Comparison of ENCODE assay signal across 12 mouse cellular contexts in the genomic region with DNA sequence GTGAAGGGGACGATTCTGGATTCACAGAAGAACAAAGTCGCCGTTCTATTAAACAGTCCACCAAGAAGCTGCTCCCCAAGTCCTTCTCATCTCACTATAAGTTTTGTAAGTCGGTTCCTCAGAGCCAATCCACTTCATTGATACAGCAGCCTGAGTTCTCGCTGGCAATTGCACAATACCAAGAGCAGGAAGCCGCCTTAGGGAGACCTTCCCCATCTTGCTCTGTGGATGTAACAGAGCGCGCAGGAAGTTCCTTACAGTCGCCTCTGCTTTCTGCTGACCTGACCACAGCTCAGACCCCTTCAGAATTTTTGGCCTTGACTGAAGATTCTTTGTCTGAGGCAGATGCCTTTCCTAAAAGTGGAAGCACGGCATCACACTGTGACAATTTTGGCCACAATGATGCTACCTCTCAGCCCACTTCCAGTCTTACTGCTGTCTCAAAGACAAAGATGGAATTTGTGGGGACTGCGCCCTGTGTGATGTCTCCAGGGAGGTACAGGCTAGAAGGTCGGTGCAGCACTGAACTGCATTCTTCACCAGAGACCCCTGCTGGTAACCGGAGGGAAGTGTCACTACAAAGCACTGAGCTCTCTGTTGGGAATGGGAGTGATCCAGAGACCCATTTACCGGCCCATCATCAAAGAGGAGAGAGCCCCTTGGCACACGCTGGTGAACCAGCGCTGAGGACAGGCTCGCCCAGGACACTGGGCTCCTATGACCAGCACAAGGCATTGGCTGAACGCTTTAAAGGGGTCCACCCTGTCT.
DNase-seq lines count a peak whose midpoint lies in the region; TF ChIP-seq lines count a peak whose summit lies in the region.
"Had no signal": no experiment of that assay in that cellular context is flagged by ENCODE, and none has a peak within 500 bp of the region (broad histone marks: within the 10 kb centered on the region; RNA-seq: fewer than 3 reads in every experiment).

No protein-coding gene starts in this region.

- H3K27me3 ChIP-seq in ES-Bruce4 (ENCODE audit: control insufficient read depth, insufficient read depth, low read length, poor library complexity, severe bottlenecking) = no peaks in the 10 kb centered on the region
- H3K27me3 ChIP-seq: neural tube, embryonic 15.5 days had no signal

- H3K9me3 ChIP-seq in ES-Bruce4 (replicated peaks; ENCODE audit: control insufficient read depth, insufficient read depth, low read length, poor library complexity, severe bottlenecking) = no peaks in the 10 kb centered on the region
- H3K9me3 ChIP-seq in ES-E14 (ENCODE audit: control insufficient read depth, insufficient read depth, low read depth, low read length) = no peaks in the 10 kb centered on the region
- H3K9me3 ChIP-seq: G1E; neural tube, embryonic 15.5 days had no signal

- no peak for DNase-seq in layer of hippocampus, adult 2 months (ENCODE audit: low spot score in 2 of 2)
- no peak for DNase-seq in layer of hippocampus, adult 11-12 months (ENCODE audit: low spot score)
- peak; percentile 51 for DNase-seq in ES-E14 (ENCODE audit: low read depth, low spot score)
- peak; percentile 6 for DNase-seq in induced T-regulatory cell, adult 2 months (ENCODE audit: low read depth)
- no peak for DNase-seq in adrenal gland, adult 8-10 months
- DNase-seq in ovary, postnatal 36 days (ENCODE audit: low spot score) = no peak
- DNase-seq: cerebellum, postnatal 25 days; gastrocnemius, postnatal 14 days; right cerebral cortex, postnatal 14 days had no signal

- in situ Hi-C loops in ES-E14 (cut with MboI; ENCODE audit: low sequenced_read_pairs in 2 of 2, unreplicated experiment in 2 of 2) = loop anchor here in 1 of 2 experiments (25.0 kb wide), 1 partner anchor 749 kb away; no protein-coding TSS in a partner anchor

- no peak overlapping the region for H3K27ac ChIP-seq in layer of hippocampus, adult 2 months
- H3K27ac ChIP-seq in ES-Bruce4 (ENCODE audit: insufficient read depth, low read length) (no peak overlapping the region), ES-E14 (ENCODE audit: insufficient read depth, low read depth, low read length, poor library complexity, severe bottlenecking) (no peak overlapping the region)
- H3K27ac ChIP-seq: neural tube, embryonic 15.5 days had no signal

- no peaks in the 10 kb centered on the region for H3K36me3 ChIP-seq in ES-Bruce4 (ENCODE audit: control insufficient read depth, insufficient read depth, low read length, poor library complexity, severe bottlenecking)
- no peaks in the 10 kb centered on the region for H3K36me3 ChIP-seq in ES-E14 (ENCODE audit: control insufficient read depth, insufficient read depth, low read length, poor library complexity, severe bottlenecking)
- H3K36me3 ChIP-seq: G1E had no signal

- H3K9ac ChIP-seq in ES-Bruce4 (ENCODE audit: low read depth, poor library complexity, severe bottlenecking) (no peak overlapping the region), ES-E14 (ENCODE audit: insufficient read depth, low read depth, low read length, poor library complexity, severe bottlenecking) (no peak overlapping the region)
- H3K9ac ChIP-seq: neural tube, embryonic 15.5 days had no signal

- H3K4me1 ChIP-seq in ES-Bruce4 (ENCODE audit: control insufficient read depth, insufficient read depth, low read length) (no peaks in the 10 kb centered on the region), ES-E14 (ENCODE audit: control insufficient read depth in 2 of 2, insufficient read depth in 2 of 2, low read length in 2 of 2, poor library complexity in 1 of 2) (no peaks in the 10 kb centered on the region)
- H3K4me1 ChIP-seq: neural tube, embryonic 15.5 days had no signal

- TF ChIP-seq POLR2A in ES-Bruce4 (IDR thresholded peaks at IDR 0.05; ENCODE audit: insufficient read depth, low read length) = no peak

- TF ChIP-seq CTCF in layer of hippocampus, adult 2 months (conservative IDR thresholded peaks at IDR 0.05) = peak; percentile 51
- peak; percentile 63 for TF ChIP-seq CTCF in ES-Bruce4 (IDR thresholded peaks at IDR 0.05; ENCODE audit: low read depth, low read length)

- no peak for TF ChIP-seq EP300 in ES-Bruce4 (IDR thresholded peaks at IDR 0.05; ENCODE audit: insufficient read depth, low read depth, low read length)

- no peak overlapping the region for H3K4me3 ChIP-seq in layer of hippocampus, adult 2 months
- H3K4me3 ChIP-seq in ES-Bruce4 (ENCODE audit: low read depth, low read length) (no peak overlapping the region), ES-E14 (ENCODE audit: insufficient read depth in 1 of 2, low read depth in 1 of 2, low read length in 2 of 2, poor library complexity in 1 of 2, severe bottlenecking in 1 of 2) (no peak overlapping the region)
- H3K4me3 ChIP-seq: neural tube, embryonic 15.5 days had no signal

TF ChIP-seq in ES-E14, 5 proteins besides CTCF, POLR2A, EP300 and RAD21:
- TF ChIP-seq ZC3H11A (IDR thresholded peaks at IDR 0.05; ENCODE audit: borderline replicate concordance, low read depth, low read length) = peak; percentile 46
- TF ChIP-seq MAFK (IDR thresholded peaks at IDR 0.05; ENCODE audit: insufficient read depth, low read depth, low read length) = no peak

Comparison
In these comparisons a context has a peak if more than half of its experiments do, and no peak if none do; other contexts are left out.
1. DNase-seq: peak in ES-E14 (single experiment) and induced T-regulatory cell, adult 2 months (single experiment); none in layer of hippocampus, adult 2 months (0 of 2), layer of hippocampus, adult 11-12 months (single experiment), adrenal gland, adult 8-10 months (single experiment) and ovary, postnatal 36 days (single experiment).